Mouse (Mus musculus) hindbrain, embryonic 12.5 days (tissue): ENCODE measurements around the gene Pip4k2b. TPM values are rescaled to one million over a fixed set of nuclear protein-coding genes. Genes with fewer than 3 reads are reported as not detected.

Experiments used
- ATAC-seq: fragments of 200-750 bp; cut with Nextera tagmentation; 2 replicates; pipeline ENCODE4 v1.8.0; 2017; ENCODE audit warnings: moderate TSS enrichment; ENCODE audit not compliant: low FRiP score
- H3K27ac ChIP-seq: fragments of 300-500 bp; sonication (generic); 2 replicates; pipeline ENCODE4 v1.5.1; 2016; ENCODE audit warnings: mild to moderate bottlenecking
- H3K27me3 ChIP-seq: fragments of 300-500 bp; sonication (generic); 2 replicates; pipeline ENCODE4 v1.6.1; 2016; ENCODE audit warnings: mild to moderate bottlenecking
- H3K36me3 ChIP-seq: fragments of 300-500 bp; sonication (generic); 2 replicates; pipeline ENCODE4 v1.6.1; 2016; ENCODE audit warnings: mild to moderate bottlenecking
- H3K4me1 ChIP-seq: fragments of 300-500 bp; sonication (generic); 2 replicates; pipeline ENCODE4 v1.6.1; 2016
- H3K4me2 ChIP-seq: fragments of 300-500 bp; sonication (generic); replicated peaks from 2 replicates; pipeline ENCODE4 v1.6.1; 2016; ENCODE audit warnings: mild to moderate bottlenecking
- H3K4me3 ChIP-seq: fragments of 300-500 bp; sonication (generic); 2 replicates; pipeline ENCODE4 v1.5.1; 2016; ENCODE audit warnings: mild to moderate bottlenecking
- H3K9ac ChIP-seq: fragments of 300-500 bp; sonication (generic); 2 replicates; pipeline ENCODE4 v1.6.1; 2016; ENCODE audit warnings: mild to moderate bottlenecking, moderate library complexity
- H3K9me3 ChIP-seq: fragments of 300-500 bp; sonication (generic); replicated peaks from 2 replicates; pipeline ENCODE4 v1.6.1; 2016; ENCODE audit warnings: mild to moderate bottlenecking
- WGBS: fragments of 180-500 bp; shearing (Covaris S2); methylation state at CpG from one replicate; pipeline ENCODE4 v1.1.7; 2016; 5-methylcytosine and 5-hydroxymethylcytosine counted together
- polyA plus RNA-seq: library from polyadenylated mRNA; unstranded; fragments of >200 nt; fragmentation: Nextera tagmentation; extraction: Ambion mirVana; gene quantifications from 2 replicates; pipeline ENCODE4 v1.2.1, GENCODE M21; 2016

The Pip4k2b gene
- polyA plus RNA-seq, 1 experiment from 2014 or later: 2.6 TPM

- Histone ChIP-seq H3K4me1 (peaks cover 21% of the 10 kb centered on the region), H3K36me3 (peaks cover 60% of the 10 kb centered on the region), H3K4me2 (no peak overlapping the region), H3K27me3 (no peaks in the 10 kb centered on the region), H3K4me3 (no peak overlapping the region), H3K27ac (no peak overlapping the region), H3K9ac (no peak overlapping the region), H3K9me3 (no peaks in the 10 kb centered on the region)
- WGBS: 61% methylated on average over 5 of the region's 5 CpGs
- ATAC-seq: no peak
These were observed 32.1 kb upstream of the Pip4k2b start for GRCm38 (mm10) chr11:97776497-97777128.

DNA sequence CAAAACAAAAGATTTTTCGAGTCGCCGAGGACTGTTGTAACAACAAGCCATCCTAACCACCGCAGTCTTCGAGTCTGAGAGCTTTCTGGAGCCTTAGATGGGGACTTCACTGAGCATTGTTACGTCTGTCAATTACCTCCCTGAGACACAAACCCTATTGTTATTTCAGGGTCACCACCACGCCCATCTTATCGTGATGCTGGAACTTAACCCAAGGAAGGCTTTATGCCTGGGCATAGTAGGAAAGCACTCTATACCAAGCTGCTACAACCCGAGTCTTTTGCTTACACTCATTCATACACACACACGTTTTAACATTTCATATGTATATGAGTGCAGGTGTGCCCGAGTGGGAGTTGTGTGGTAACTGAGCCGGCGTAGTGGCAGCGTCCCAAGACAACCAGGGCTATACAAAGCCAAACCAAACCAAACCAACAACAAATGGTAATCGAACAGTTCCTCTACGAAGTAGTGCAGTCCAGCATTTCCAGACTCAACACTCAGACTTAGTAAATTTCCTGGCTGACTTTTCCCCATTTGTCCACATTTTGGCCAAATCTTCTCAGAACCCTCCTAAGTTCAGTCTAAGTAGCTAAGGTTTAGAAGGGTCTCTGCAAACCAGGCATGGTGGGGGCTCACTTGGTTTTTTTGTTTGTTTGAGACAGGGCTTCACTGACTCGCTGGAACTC, 31.4 kb upstream of the Pip4k2b start, which contains the start of gene 1700001P01Rik:
TSS of gene 1700001P01Rik (minus strand) at position 111 of the 689 bp plus-strand sequence.
- Histone ChIP-seq H3K4me3 (no peak within 1 kb of the TSS), H3K4me1 (peaks cover 15% of the 10 kb centered on the region), H3K4me2 (no peak within 1 kb of the TSS), H3K27ac (no peak within 1 kb of the TSS), H3K9me3 (no peaks in the 10 kb centered on the region), H3K27me3 (no peaks in the 10 kb centered on the region), H3K9ac (no peak within 1 kb of the TSS), H3K36me3 (peaks cover 60% of the 10 kb centered on the region)
- no peak for ATAC-seq
- 40% methylated on average over 17 of the region's 17 CpGs for WGBS

GRCm38 (mm10) chr11:97775186-97775585, 30.7 kb upstream of the Pip4k2b start:
- Histone ChIP-seq H3K4me1 (peaks cover 7% of the 10 kb centered on the region), H3K27me3 (no peaks in the 10 kb centered on the region), H3K4me3 (no peak overlapping the region), H3K27ac (no peak overlapping the region), H3K4me2 (no peak overlapping the region), H3K36me3 (peaks cover 52% of the 10 kb centered on the region), H3K9me3 (no peaks in the 10 kb centered on the region), H3K9ac (no peak overlapping the region)
- WGBS: 76% methylated on average over 13 of the region's 13 CpGs
- ATAC-seq: no peak

- ATAC-seq: no peak
These were observed 26.9 kb upstream of the Pip4k2b start for GRCm38 (mm10) chr11:97771410-97771809.

DNA sequence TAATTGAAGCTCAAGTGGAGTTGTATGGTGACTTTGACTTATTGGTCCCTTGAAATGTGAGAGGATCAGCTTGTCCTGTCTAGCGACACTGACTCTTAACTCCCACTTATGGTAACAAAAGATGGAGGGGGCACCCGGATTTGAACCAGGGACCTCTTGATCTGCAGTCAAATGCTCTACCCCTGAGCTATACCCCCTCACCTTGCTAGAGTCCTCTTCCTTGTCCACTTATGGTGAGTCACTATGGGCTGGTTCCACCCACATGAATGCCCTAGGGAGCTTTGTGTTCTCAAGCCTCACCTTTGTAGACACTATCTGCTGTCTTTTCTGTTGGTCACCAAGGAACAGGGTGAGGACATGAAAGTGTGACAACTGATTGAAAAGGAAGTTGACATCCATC, 25.2 kb upstream of the Pip4k2b start:
- H3K27ac ChIP-seq: no peak overlapping the region
- H3K4me1 ChIP-seq: peaks cover 16% of the 10 kb centered on the region
- H3K4me2 ChIP-seq: no peak overlapping the region
- no peak overlapping the region for H3K9ac ChIP-seq
- H3K36me3 ChIP-seq: no peaks in the 10 kb centered on the region
- H3K4me3 ChIP-seq: no peak overlapping the region
- 29% methylated on average over 2 of the region's 2 CpGs for WGBS
- H3K9me3 ChIP-seq: no peaks in the 10 kb centered on the region
- H3K27me3 ChIP-seq: no peaks in the 10 kb centered on the region
- no peak for ATAC-seq

More at GRCm38 (mm10) chr11:97771410-97771809, 26.9 kb upstream of the Pip4k2b start:
- Histone ChIP-seq H3K27ac (no peak overlapping the region), H3K4me3 (no peak overlapping the region), H3K27me3 (no peaks in the 10 kb centered on the region), H3K36me3 (peaks cover 15% of the 10 kb centered on the region), H3K9me3 (no peaks in the 10 kb centered on the region), H3K4me2 (no peak overlapping the region), H3K9ac (no peak overlapping the region), H3K4me1 (peaks cover 6% of the 10 kb centered on the region; the same call in 1 of the 2 replicates)
- WGBS: 80% methylated on average over 14 of the region's 14 CpGs

DNA sequence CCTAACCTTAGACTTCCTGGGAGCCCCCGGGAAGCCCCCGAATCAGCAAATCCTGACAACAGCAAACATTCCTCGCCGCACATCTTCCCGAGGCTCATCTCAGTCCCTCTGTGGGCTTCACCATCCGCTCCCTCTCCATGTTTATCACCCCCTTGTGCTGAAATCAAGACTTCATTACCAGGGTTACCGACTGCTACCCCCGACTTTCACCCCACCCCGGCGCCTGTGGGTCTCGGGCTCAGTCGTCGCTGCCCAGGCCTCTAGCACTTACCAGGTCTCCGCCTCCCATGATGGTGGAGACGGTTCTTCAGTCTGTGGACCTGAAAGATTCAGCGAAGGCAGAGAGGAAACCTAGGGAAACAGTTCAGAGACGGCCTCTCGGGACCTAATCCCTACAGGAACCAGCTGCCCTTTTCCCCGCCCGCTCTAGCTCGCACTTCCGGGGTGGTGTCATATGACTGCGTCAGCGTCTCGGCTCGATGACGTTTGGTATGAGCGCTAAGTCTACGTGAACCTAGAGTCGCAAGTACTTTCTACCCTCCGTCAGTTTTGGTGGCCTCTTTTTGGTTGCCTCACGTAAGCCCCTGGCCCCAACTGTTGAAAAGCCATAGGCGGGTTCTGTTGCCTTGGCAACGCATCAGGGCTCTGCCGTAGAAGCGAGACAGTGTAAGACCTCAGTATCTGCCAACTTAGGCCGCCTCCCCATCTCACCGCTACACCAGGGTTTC, 21.8 kb upstream of the Pip4k2b start, which contains the start of gene Cwc25:
TSS of gene Cwc25 (minus strand) at position 403 of the 728 bp plus-strand sequence.
- Histone ChIP-seq H3K27me3 (no peaks in the 10 kb centered on the region), H3K4me3 (peak within 1 kb of the TSS; percentile 94), H3K9me3 (no peaks in the 10 kb centered on the region), H3K36me3 (peaks cover 30% of the 10 kb centered on the region), H3K4me2 (peak within 1 kb of the TSS; percentile 77), H3K27ac (peak within 1 kb of the TSS; percentile 84), H3K4me1 (peaks cover 19% of the 10 kb centered on the region), H3K9ac (peak within 1 kb of the TSS; percentile 96)
- peak; percentile 93 for ATAC-seq
- 1% methylated on average over 38 of the region's 38 CpGs for WGBS

DNA sequence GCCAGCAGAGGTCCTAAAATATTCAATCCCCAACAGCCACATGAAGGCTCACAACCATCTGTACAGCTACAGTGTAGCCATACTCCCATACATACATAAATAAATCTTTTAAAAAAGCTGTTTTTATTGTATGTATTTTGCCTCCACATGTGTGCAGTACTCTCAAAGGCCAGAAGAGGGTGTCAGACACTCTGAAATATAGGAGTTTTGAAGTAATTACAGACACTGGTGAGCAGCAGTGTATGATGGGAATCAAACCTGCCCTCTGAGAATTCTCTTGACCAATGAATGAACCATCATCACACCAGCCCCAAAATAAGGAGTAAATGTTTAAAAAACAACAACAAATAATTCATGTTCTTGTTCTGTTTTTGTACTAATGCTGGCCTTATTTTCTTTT, 17.1 kb upstream of the Pip4k2b start:
- Histone ChIP-seq H3K36me3 (peaks cover 62% of the 10 kb centered on the region), H3K9me3 (no peaks in the 10 kb centered on the region)
- no peak for ATAC-seq

GRCm38 (mm10) chr11:97758942-97759341, 14.4 kb upstream of the Pip4k2b start:
- no peak overlapping the region for H3K27ac ChIP-seq
- 78% methylated on average over 6 of the region's 6 CpGs for WGBS
- no peak for ATAC-seq

More for the DNA sequence above, 17.1 kb upstream of the Pip4k2b start:
- H3K27ac ChIP-seq: no peak overlapping the region
- H3K9ac ChIP-seq: no peak overlapping the region
- peaks cover 16% of the 10 kb centered on the region for H3K4me1 ChIP-seq
- no peak overlapping the region for H3K4me3 ChIP-seq
- H3K27me3 ChIP-seq: no peaks in the 10 kb centered on the region
- H3K4me2 ChIP-seq: no peak overlapping the region

GRCm38 (mm10) chr11:97758125-97758524, 13.6 kb upstream of the Pip4k2b start:
- Histone ChIP-seq H3K4me3 (no peak overlapping the region), H3K27ac (no peak overlapping the region), H3K36me3 (peaks cover 78% of the 10 kb centered on the region), H3K9me3 (no peaks in the 10 kb centered on the region), H3K4me1 (no peaks in the 10 kb centered on the region), H3K4me2 (no peak overlapping the region), H3K27me3 (no peaks in the 10 kb centered on the region), H3K9ac (no peak overlapping the region)
- 95% methylated on average over 1 of the region's 1 CpGs for WGBS
- no peak for ATAC-seq

More at GRCm38 (mm10) chr11:97758942-97759341, 14.4 kb upstream of the Pip4k2b start:
- H3K9me3 ChIP-seq: no peaks in the 10 kb centered on the region
- H3K27me3 ChIP-seq: no peaks in the 10 kb centered on the region
- H3K36me3 ChIP-seq: peaks cover 76% of the 10 kb centered on the region
- no peak overlapping the region for H3K9ac ChIP-seq
- no peaks in the 10 kb centered on the region for H3K4me1 ChIP-seq
- H3K4me2 ChIP-seq: no peak overlapping the region
- no peak overlapping the region for H3K4me3 ChIP-seq

- WGBS: 95% methylated on average over 8 of the region's 8 CpGs
- no peak overlapping the region for H3K9ac ChIP-seq
- H3K4me2 ChIP-seq: no peak overlapping the region
- H3K27me3 ChIP-seq: no peaks in the 10 kb centered on the region
- no peaks in the 10 kb centered on the region for H3K9me3 ChIP-seq
- ATAC-seq: no peak
- no peak overlapping the region for H3K27ac ChIP-seq
- H3K36me3 ChIP-seq: peaks cover 88% of the 10 kb centered on the region
- no peak overlapping the region for H3K4me3 ChIP-seq
- no peaks in the 10 kb centered on the region for H3K4me1 ChIP-seq
These were observed 8.8 kb upstream of the Pip4k2b start for GRCm38 (mm10) chr11:97753277-97753676.

DNA sequence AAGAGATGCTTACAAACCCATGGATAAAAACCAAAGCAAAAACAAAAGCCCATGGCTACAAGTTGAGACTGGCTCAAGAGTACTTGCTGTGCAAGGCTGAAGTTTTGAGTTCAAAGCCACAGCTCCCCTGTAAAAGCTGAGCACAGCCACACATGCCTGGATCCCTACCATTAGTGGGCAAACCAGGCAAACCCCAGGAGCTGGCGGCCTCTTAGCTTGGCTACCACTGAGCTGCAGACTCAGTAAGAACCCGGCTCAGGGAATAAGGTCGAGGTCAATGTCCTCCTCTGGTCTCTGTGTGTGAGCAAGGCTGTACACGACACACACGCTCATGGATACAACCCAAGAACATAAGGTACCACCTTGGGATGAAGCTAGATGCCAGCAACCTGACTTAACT, 4.0 kb upstream of the Pip4k2b start:
- 86% methylated on average over 5 of the region's 5 CpGs for WGBS
- Histone ChIP-seq H3K4me1 (peaks cover 5% of the 10 kb centered on the region), H3K9ac (no peak overlapping the region), H3K9me3 (no peaks in the 10 kb centered on the region), H3K27me3 (no peaks in the 10 kb centered on the region), H3K27ac (no peak overlapping the region), H3K36me3 (peaks cover 72% of the 10 kb centered on the region), H3K4me2 (no peak overlapping the region), H3K4me3 (no peak overlapping the region)
- no peak for ATAC-seq

DNA sequence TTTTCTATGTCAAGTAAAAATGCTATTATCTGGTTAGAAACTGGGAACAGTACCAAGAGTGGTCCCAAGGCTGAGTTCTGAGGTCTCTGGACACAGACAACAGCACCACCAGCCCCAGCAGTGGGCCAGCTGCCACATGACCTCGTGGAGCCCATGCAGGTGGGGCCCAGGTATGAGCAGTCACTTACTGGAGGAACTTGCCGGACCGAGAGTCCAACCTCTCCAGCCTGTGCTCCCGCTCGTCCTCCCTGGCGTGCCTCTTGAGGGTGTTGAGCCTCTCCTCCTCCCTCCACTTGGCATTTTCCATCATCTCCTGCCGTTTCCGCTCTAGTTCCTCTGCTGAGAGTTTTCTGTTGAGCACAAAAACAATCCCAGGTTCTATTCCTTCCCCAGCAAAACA, 3.3 kb upstream of the Pip4k2b start:
- Histone ChIP-seq H3K4me2 (no peak overlapping the region), H3K9ac (no peak overlapping the region), H3K27ac (no peak overlapping the region), H3K4me3 (no peak overlapping the region), H3K27me3 (no peaks in the 10 kb centered on the region), H3K9me3 (no peaks in the 10 kb centered on the region), H3K4me1 (peaks cover 13% of the 10 kb centered on the region), H3K36me3 (peaks cover 65% of the 10 kb centered on the region)
- no peak for ATAC-seq
- WGBS: 91% methylated on average over 8 of the region's 8 CpGs
